Mouse (Mus musculus) limb, embryonic 10.5 days (tissue): ENCODE measurements at regions not wholly inside any gene's neighbourhood (a gene's known extent, or its start where the extent isn't known, plus 50 kb on each side); places are given as distances from the start of the nearest gene placed in this dataset.

ENCODE experiments used
- DNase-seq: peaks from one replicate; pipeline ENCODE4 v3.0.0-alpha.2; 2017; ENCODE audit warnings: low spot score
- H3K27ac ChIP-seq: fragments of 300-500 bp; sonication (generic); 2 replicates; pipeline ENCODE4 v1.5.1; 2016; ENCODE audit warnings: mild to moderate bottlenecking
- H3K27me3 ChIP-seq: fragments of 300-500 bp; sonication (generic); 2 replicates; pipeline ENCODE4 v1.6.1; 2016; ENCODE audit warnings: low read depth, mild to moderate bottlenecking; ENCODE audit not compliant: poor library complexity, severe bottlenecking
- H3K36me3 ChIP-seq: fragments of 300-500 bp; sonication (generic); 2 replicates; pipeline ENCODE4 v1.6.1; 2016; ENCODE audit warnings: mild to moderate bottlenecking, moderate library complexity
- H3K4me1 ChIP-seq: fragments of 300-500 bp; sonication (generic); 2 replicates; pipeline ENCODE4 v1.6.1; 2016
- H3K4me3 ChIP-seq: fragments of 300-500 bp; sonication (generic); 2 replicates; pipeline ENCODE4 v1.5.1; 2016; ENCODE audit warnings: mild to moderate bottlenecking, moderate library complexity
- H3K9me3 ChIP-seq: fragments of 300-500 bp; sonication (generic); replicated peaks from 2 replicates; pipeline ENCODE4 v1.6.1; 2016; ENCODE audit warnings: mild to moderate bottlenecking
- WGBS: fragments of 180-500 bp; shearing (Covaris S2); methylation state at CpG from one replicate; pipeline ENCODE4 v1.1.7; 2016; 5-methylcytosine and 5-hydroxymethylcytosine counted together

DNA sequence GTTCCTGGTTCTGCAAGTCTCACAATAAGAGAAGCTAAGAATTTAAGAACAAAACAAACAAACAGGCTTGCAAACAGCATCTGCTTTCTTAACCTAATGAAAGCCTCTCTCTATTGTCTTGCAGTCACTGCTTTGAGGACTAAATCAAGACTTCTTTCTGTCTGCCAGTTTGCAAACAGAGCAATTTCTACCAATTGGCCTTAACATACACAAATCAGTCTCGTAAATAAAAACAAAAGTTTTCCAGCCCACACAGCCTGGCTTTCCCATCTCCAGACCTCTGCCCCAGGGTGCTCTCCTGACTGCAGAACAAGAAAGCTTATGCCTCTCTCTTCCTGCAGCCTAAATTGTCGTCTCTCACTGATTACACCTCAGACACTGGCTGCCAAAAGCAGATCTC, 96.1 kb upstream of the Msx1 start:
- 14% methylated on average over 2 of the region's 2 CpGs for WGBS
- Histone ChIP-seq H3K9me3 (no peaks in the 10 kb centered on the region), H3K36me3 (no peaks in the 10 kb centered on the region), H3K4me1 (peaks cover 48% of the 10 kb centered on the region), H3K27me3 (peaks cover 76% of the 10 kb centered on the region), H3K4me3 (no peak overlapping the region), H3K27ac (peak overlapping the region; percentile 27; the same call in 1 of the 2 replicates)
- DNase-seq: no peak

- Histone ChIP-seq H3K9me3 (no peaks in the 10 kb centered on the region), H3K27me3 (peaks cover 89% of the 10 kb centered on the region), H3K4me3 (no peak overlapping the region), H3K27ac (no peak overlapping the region), H3K36me3 (no peaks in the 10 kb centered on the region), H3K4me1 (peaks cover 48% of the 10 kb centered on the region)
- WGBS: 81% methylated on average over 3 of the region's 3 CpGs
- no peak for DNase-seq
Measured at GRCm38 (mm10) chr5:37919102-37919501, 94.7 kb upstream of the Msx1 start.

- peak; percentile 78 for DNase-seq
- peaks cover 48% of the 10 kb centered on the region for H3K4me1 ChIP-seq
- no peaks in the 10 kb centered on the region for H3K9me3 ChIP-seq
- H3K27me3 ChIP-seq: peaks cover 95% of the 10 kb centered on the region
- H3K36me3 ChIP-seq: no peaks in the 10 kb centered on the region
- 2% methylated on average over 28 of the region's 28 CpGs for WGBS
- H3K4me3 ChIP-seq: peak overlapping the region; percentile 33
- H3K27ac ChIP-seq: peak overlapping the region; percentile 72
Measured at GRCm38 (mm10) chr5:37918001-37918707, 93.8 kb upstream of the Msx1 start.

DNA sequence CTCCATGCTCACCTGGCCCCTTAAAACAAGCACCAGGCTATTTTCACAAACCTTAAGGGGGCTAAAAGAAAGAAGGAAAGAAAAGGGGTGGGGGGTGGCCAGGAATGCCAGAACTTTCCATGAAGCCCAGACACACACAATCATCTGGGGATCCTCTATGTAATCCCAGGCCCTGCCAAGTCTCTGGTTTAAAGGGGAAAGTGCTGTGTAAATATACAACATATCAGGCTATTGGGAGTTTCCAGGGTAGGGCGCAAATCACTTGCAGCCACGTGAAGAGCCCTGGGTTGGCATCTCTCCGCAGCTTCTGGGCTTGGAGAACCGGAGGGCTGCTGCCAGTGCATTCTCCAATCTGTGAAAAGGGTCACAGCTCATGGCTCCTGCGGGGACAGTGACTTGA, 92.8 kb upstream of the Msx1 start:
- no peak overlapping the region for H3K4me3 ChIP-seq
- H3K36me3 ChIP-seq: no peaks in the 10 kb centered on the region
- H3K9me3 ChIP-seq: no peaks in the 10 kb centered on the region
- WGBS: 8% methylated on average over 5 of the region's 5 CpGs
- peak overlapping the region; percentile 42; the same call in 1 of the 2 replicates for H3K27ac ChIP-seq
- peaks cover 48% of the 10 kb centered on the region for H3K4me1 ChIP-seq
- peak; percentile 45 for DNase-seq
- peaks cover 95% of the 10 kb centered on the region for H3K27me3 ChIP-seq

DNA sequence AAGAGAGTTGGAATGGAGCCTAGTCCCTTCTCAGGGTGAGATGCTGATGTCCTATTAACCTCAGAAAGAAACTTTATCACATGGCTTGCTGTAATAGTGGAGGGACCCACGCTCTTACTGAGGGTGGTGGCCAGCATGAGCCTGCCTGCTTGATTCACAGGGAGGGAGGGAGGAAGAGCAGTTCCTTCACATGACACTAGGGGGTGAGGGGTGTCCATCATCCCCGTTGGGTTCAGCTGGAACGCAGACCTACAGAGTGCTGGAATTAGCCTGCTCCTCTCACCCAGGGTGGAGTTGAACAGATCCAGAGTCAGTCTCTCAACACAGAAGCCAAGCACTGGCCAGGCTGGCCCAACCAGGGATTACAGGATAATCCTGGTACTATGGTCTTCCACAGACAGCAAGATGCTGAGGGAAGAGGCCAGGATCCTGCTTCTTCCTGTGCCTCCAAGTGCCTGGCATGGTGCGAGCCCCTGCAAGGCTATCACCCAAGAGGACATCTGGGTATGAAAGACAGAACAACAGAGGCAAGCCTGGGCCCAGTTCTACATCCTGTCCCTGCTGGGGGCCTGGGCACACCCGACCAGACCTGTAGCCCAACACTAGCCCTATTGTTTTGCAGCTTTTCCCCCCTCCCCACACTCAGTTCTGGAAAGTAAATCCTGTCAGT, 80.4 kb upstream of the Msx1 start:
- DNase-seq: no peak
- no peaks in the 10 kb centered on the region for H3K9me3 ChIP-seq
- no peaks in the 10 kb centered on the region for H3K36me3 ChIP-seq
- no peak overlapping the region for H3K4me3 ChIP-seq
- H3K27ac ChIP-seq: no peak overlapping the region
- H3K27me3 ChIP-seq: peaks cover 89% of the 10 kb centered on the region
- WGBS: 48% methylated on average over 5 of the region's 5 CpGs
- peaks cover 36% of the 10 kb centered on the region for H3K4me1 ChIP-seq

GRCm38 (mm10) chr5:37903861-37904260, 79.5 kb upstream of the Msx1 start:
- no peak for DNase-seq
- 71% methylated on average over 3 of the region's 3 CpGs for WGBS
- H3K27ac ChIP-seq: no peak overlapping the region
- H3K27me3 ChIP-seq: peaks cover 98% of the 10 kb centered on the region
- H3K4me3 ChIP-seq: no peak overlapping the region
- peaks cover 36% of the 10 kb centered on the region for H3K4me1 ChIP-seq
- no peaks in the 10 kb centered on the region for H3K36me3 ChIP-seq
- H3K9me3 ChIP-seq: no peaks in the 10 kb centered on the region

- no peak for DNase-seq
- Histone ChIP-seq H3K27ac (no peak overlapping the region), H3K36me3 (no peaks in the 10 kb centered on the region), H3K9me3 (no peaks in the 10 kb centered on the region), H3K4me1 (peaks cover 45% of the 10 kb centered on the region), H3K27me3 (peaks cover 100% of the 10 kb centered on the region), H3K4me3 (no peak overlapping the region)
- WGBS: 35% methylated on average over 2 of the region's 2 CpGs
Measured at GRCm38 (mm10) chr5:37902741-37903140, 78.4 kb upstream of the Msx1 start.

DNA sequence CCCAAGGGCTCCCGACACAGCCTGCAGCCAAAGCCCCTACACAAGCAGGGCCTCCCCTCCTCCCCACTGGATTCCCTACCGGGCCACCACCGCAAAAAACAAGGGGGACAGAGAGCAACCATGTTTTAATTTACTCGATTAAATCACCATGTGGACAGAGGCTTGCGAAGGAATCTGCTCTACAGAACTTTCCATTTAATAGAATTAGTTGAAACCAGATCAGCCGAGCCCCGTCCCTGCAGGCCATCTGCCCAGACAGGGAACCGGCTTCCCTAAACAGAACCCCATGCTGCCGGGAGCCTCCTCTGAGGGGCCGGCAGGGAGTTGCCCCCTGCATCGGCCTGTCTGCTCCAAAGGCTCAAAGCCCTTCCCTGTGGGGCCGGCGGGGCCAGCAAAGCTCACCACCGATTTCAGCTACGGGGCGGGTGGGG, 77.5 kb upstream of the Msx1 start:
- Histone ChIP-seq H3K27me3 (peaks cover 100% of the 10 kb centered on the region), H3K27ac (peak overlapping the region; percentile 83), H3K4me1 (peaks cover 54% of the 10 kb centered on the region), H3K36me3 (no peaks in the 10 kb centered on the region), H3K4me3 (peak overlapping the region; percentile 41), H3K9me3 (no peaks in the 10 kb centered on the region)
- DNase-seq: peak; percentile 68
- 1% methylated on average over 16 of the region's 16 CpGs for WGBS

DNA sequence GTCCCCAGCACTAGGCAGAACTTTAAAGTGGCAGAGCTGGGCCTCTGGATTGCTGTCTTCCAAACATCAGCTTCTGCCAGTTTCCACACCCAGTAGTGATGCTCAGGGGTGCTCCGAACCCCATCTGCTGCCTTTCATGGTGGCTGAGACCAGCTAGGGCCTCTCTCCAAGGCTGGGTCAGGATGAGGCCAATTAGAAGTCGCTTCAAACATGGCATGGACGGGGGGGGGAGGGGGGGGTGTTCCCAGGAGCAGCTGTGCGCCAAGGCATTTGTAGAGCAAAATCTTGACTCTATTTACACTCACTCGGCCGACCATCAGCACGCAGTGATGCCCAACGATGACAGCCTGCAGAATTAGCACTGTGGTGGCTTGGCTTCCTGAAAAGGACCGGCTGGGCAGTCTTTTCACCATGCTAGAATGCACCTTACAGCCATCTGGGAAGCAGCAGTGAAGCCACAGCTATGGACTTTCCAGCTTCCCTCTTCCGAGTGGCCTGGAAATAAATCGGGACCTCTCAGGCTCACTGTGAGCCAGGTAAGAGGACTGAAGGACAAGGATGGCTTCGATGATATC, 73.7 kb upstream of the Msx1 start:
- 50% methylated on average over 12 of the region's 12 CpGs for WGBS
- H3K9me3 ChIP-seq: no peaks in the 10 kb centered on the region
- peaks cover 100% of the 10 kb centered on the region for H3K27me3 ChIP-seq
- H3K27ac ChIP-seq: peak overlapping the region; percentile 53; the same call in 1 of the 2 replicates
- H3K4me1 ChIP-seq: peaks cover 77% of the 10 kb centered on the region
- no peak overlapping the region for H3K4me3 ChIP-seq
- H3K36me3 ChIP-seq: no peaks in the 10 kb centered on the region
- DNase-seq: no peak

DNA sequence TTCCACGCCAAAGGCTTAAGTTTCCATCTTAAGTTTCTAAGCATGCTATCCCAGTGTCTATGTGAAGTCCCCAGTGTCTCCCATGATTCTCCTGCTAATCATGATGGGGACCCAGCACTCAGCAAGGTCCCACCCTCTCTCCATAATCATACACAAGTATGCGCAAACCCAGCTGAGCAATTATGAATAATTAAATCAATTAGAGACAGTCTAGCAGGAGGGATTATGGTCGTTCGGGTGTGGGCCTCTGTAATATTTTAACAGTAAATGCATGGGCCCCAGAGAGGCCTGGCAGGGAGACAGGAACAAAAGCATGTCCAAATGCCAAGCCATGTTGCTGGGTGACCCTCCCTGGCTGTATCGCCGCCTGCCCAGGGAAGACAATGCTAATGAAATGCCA, 73.1 kb upstream of the Msx1 start:
- 0 out of 2 replicates have a peak overlapping the region, but pooled peaks have one; percentile 63 for H3K27ac ChIP-seq
- no peak overlapping the region for H3K4me3 ChIP-seq
- H3K36me3 ChIP-seq: no peaks in the 10 kb centered on the region
- peaks cover 100% of the 10 kb centered on the region for H3K27me3 ChIP-seq
- H3K4me1 ChIP-seq: peaks cover 77% of the 10 kb centered on the region
- no peaks in the 10 kb centered on the region for H3K9me3 ChIP-seq
- WGBS: 76% methylated on average over 6 of the region's 6 CpGs
- no peak for DNase-seq

DNA sequence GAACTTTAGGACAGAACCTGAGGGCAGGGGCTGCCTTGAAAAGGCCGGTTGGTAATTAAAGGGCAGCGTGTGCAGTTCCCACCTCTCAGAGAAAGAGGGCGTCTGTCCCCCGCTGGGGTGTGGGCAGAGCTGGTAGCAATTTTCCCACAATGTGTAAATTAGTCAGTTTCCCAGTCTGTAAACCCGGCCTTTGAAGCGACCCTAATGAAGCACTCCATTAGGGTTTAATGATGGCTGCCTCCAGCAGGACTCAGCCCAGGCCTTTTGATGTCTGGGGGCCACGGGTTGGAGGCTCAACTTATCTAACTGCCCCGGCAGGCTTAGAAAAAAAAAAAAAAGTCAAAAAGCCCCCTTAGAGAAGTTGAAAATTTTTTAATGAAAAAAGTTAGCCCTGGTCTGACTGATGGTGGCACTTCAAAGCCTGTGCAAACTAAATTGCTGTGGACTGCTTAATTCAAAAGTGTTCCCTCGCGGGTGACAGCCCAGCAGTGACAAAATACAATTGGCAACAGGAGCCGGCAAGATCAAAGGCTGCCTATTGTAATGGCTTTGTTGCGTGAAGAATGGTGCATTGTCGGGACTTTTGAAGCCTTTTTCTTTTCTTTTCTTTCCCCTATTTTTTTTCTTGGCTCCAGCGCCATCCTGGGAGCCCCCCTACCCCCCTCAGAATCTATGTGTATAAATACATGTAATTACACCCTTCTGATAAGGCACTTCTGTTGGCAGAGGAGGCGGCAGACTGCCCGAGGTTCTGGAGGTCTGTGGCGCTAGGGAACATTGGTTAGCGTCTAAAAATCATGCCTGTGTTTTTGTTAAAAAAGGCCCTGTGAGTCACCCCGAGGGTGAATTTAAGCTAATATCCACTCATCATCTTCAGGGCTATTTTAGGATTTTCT, 71.3 kb upstream of the Msx1 start:
- DNase-seq: peak; percentile 81
- WGBS: under 1% methylated on average over 19 of the region's 19 CpGs
- peak overlapping the region; percentile 63 for H3K27ac ChIP-seq
- no peaks in the 10 kb centered on the region for H3K36me3 ChIP-seq
- peaks cover 100% of the 10 kb centered on the region for H3K27me3 ChIP-seq
- peaks cover 73% of the 10 kb centered on the region for H3K4me1 ChIP-seq
- H3K9me3 ChIP-seq: no peaks in the 10 kb centered on the region
- peak overlapping the region; percentile 16; the same call in 1 of the 2 replicates for H3K4me3 ChIP-seq
